Mouse (Mus musculus) B cell, adult 2 months (primary cell): ENCODE results near the gene Crtc2.

ENCODE experiments used
- DNase-seq, 2 experiments: peaks; one replicate each; pipeline ENCODE4 v3.0.0; 2022

Gene Crtc2

GRCm38 (mm10) chr3:90313367-90313766 is 59.4 kb downstream of the Crtc2 start:
- peak; percentile 48 to 49 for DNase-seq
